Mouse (Mus musculus) central nervous system, embryonic 18 days (tissue): ENCODE results near the gene Bmp3. TPM values are rescaled to one million over a fixed set of nuclear protein-coding genes. Genes with fewer than 3 reads are reported as not detected.

Experiments
- polyA plus RNA-seq: library from polyadenylated mRNA; depleted of rRNA; stranded (reverse); fragments of >200 nt; gene quantifications from 2 replicates; pipeline ENCODE4 v1.2.3, GENCODE M21; 2012; rRNA removed

The Bmp3 gene
- 2.3 TPM in 2 replicates for polyA plus RNA-seq

DNA sequence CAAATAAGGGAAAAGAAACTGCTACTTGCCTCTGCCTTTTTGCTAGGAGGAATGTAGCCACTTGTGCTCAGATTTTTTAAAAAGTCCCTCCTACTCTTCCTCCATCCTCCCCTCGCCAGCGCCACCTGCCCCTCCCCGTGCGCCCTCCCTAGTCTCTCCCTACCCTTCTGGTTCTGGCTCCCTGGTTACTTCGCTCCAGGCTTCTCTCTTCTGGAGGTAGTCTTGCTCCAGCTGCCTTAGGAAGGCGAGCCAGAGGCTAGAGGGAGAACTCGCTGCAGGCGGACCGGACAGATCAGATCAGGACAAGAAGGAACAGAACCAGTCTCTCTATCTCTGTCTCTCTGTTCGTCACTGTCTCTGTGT, at the start of gene Bmp3:
Bmp3 (plus strand) TSS at position 152 of the 363 bp plus-strand sequence.

Other genes starting within 250 kb of the Bmp3 start
- 1.2 and 1.4 TPM in 2 replicates for gene Prkg2, start 182.9 kb downstream of the Bmp3 start, polyA plus RNA-seq